Mouse (Mus musculus) liver, adult 10 weeks (tissue): ENCODE measurements around the gene Atp1b3. TPM values are rescaled to one million over a fixed set of nuclear protein-coding genes. Genes with fewer than 3 reads are reported as not detected.

Experiments
- polyA plus RNA-seq: library from polyadenylated mRNA; stranded (reverse); fragments of 350-450 nt; fragmentation: Illumina TruSeq; extraction: RNeasy Lipid Tissue Mini Kit (QIAGEN cat#74804); gene quantifications from one replicate; pipeline ENCODE4 v1.2.3, GENCODE M21; 2014; ENCODE audit warnings: low read depth, low replicate concordance

The Atp1b3 gene
- polyA plus RNA-seq: 59.5 TPM

DNA sequence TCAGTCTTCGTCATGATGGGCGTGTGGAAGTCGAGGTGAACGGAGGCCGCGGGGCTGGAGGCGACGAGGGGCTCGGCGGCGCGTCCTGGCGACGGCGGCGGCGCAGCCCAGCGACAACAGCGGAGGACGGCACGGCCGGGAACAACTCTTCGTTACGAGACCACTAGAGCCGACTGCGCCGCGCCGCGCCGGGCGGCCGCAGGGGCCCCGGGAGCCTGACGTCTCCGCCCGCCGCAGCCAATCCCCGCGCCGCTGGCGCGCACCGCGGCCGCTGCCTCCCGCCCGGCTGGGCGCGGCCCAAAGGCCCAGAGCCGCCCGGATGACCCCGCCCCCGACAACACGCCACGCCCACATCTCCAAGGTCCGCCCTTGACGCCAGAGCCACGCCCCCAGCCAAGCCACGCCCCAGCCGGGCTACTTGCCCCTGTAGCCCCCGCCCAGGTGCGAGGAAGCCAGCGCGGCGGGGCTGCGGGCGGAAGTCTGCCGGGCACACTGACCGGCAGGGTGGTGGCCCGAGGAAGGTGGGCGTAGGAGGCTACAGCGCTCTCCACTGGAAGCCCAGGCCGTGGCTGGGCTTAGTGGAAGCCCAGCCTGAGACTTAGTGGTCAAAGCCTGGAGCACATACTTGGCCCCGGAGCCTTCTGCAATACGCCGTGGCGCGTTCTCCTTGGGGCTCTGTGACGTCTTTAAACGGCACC is at the start of gene Atp1b3:
Gene Atp1b3 (minus strand): TSS at position 302 of the 698 bp plus-strand sequence.

Other genes with a start within 250 kb of the Atp1b3 start
- 0.26 TPM for gene Gk5, start 245.1 kb downstream of the Atp1b3 start, polyA plus RNA-seq
- 20.9 TPM for gene Tfdp2, start 168.2 kb downstream of the Atp1b3 start, polyA plus RNA-seq
- 59.1 TPM for gene Rnf7, start 114.2 kb upstream of the Atp1b3 start, polyA plus RNA-seq
- not detected for gene Gm28729, start 160.8 kb upstream of the Atp1b3 start, polyA plus RNA-seq